Mouse (Mus musculus): ENCODE results near the gene Igfbp1. TPM values are rescaled to one million over a fixed set of nuclear protein-coding genes. Genes with fewer than 3 reads are reported as not detected.

The Igfbp1 gene
- polyA plus RNA-seq (2012; rRNA removed) = 0.18 and 0.30 TPM in 2 replicates

DNA sequence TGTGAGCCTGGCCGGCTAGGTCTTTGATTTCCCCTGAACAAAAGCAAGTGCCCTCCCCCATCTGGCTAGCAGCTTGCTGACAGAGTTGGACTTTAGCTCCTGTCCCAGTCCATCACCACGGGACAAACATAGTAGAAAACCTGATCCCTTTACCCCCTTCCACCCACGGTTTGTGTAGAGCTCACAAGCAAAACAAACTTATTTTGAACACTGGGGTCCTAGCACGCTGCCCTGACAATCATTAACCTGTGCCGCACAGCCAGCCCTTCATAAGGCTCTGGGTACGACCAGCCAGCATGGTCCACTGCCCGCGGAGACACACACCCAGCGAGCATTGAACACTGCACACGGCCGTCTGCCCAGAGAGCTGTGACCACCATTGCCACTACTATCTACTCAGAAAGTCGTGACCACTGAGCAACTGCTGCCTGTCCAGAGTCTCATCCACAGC lies at the start of gene Igfbp1:
Igfbp1 (plus strand) TSS at position 292 of the 451 bp plus-strand sequence.

DNA sequence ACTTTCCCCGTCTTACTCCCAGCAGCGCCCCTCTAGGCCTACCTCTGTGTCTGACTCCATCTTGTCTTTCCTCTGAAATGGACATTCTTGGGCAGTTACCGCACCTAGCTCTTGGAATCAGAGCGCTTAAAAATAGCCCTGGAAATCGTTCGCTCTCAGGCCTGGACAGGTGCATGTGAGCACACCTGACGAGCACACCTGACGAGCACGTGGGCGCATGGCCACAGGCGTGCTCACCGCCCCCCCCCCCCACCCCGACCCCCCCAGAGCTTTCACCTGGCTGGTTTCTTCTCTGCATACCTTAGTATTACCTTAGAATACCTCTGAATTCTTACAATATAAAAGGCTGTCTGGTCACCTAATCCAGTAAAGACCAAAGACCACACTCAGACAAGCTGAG lies 9.1 kb upstream of the Igfbp1 start, which contains the start of gene Gm11985:
Gm11985 (minus strand) TSS at position 101 of the 400 bp plus-strand sequence.

DNA sequence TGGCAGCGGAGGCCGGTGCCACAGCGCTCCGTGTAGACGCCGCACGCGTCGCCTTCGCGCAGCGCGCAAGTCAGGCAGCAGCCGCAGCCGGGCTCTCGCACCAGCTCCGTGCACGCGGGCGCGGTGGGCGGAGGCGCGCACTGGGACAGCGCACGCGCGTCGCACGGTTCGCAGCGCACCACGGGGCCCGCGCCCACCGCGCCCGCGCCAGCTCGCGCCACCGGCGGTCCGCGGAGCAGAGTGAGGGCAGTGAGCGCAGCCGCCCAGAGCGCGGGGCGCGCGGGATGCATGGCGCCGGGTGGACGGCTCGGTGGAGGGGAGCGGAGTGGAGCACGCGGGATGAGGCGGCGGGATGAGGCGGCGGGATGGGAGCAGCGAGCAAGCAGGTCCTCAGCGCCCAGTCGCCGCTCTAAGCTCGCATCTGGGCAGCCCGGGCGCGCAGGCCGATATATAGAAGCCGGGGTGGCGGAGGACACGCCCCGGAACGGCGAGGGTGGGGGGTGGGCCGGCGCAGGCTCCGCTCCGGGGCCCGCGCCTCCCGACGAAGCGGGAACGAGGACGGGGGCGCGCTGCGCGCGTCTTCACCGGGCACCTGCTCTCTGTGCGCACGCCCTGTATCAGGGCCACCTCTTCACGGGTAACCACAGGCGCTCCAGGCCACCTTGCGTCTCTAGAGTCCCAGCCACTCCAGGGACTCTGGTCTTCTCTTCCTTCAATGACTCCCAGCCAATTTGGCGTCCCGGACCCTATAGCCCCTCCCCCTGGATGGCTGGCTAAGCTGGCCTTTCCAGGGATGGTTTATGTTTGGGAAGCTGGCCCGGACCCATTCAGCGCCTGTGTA lies 16.1 kb downstream of the Igfbp1 start, which contains the start of gene Igfbp3:
Igfbp3 (minus strand) TSS at position 423 of the 841 bp plus-strand sequence.

Other genes starting within 250 kb of the Igfbp1 start
- gene Adcy1, start 134.3 kb upstream of the Igfbp1 start, polyA plus RNA-seq (2012; rRNA removed) = 13.9 and 14.7 TPM in 2 replicates
- not detected in 2 replicates for gene Gm11985, start 9.2 kb upstream of the Igfbp1 start, polyA plus RNA-seq (2012; rRNA removed)
- gene Igfbp3, start 16.1 kb downstream of the Igfbp1 start, polyA plus RNA-seq (2012; rRNA removed) = 26.2 and 78.9 TPM in 2 replicates